Mouse (Mus musculus): Measurements from ENCODE around the gene Brk1. TPM values are rescaled to one million over a fixed set of nuclear protein-coding genes. Genes with fewer than 3 reads are reported as not detected.

Brk1 gene
- 31.4 TPM for polyA plus RNA-seq (2014; fragmentation: Illumina TruSeq; extraction: RNeasy Lipid Tissue Mini Kit (QIAGEN cat#74804); ENCODE audit: low read depth, low replicate concordance)

GRCm38 (mm10) chr6:113604432-113605223 is at the start of gene Brk1:
Brk1 (plus strand) TSS chr6:113604772.

GRCm38 (mm10) chr6:113600543-113601139 is 3.9 kb upstream of the Brk1 start, which contains the start of gene Fancd2os:
Fancd2os (minus strand) TSS chr6:113600715.

GRCm38 (mm10) chr6:113623941-113624751 is 19.6 kb downstream of the Brk1 start, which contains the start of gene Vhl:
Vhl (plus strand) TSS chr6:113623959.

GRCm38 (mm10) chr6:113638302-113639040 is 33.9 kb downstream of the Brk1 start, which contains the start of gene Irak2:
Irak2 (plus strand) TSS chr6:113638467.

Other genes starting within 250 kb of the Brk1 start
- 1.7 TPM for gene Tada3, start 226.9 kb upstream of the Brk1 start, polyA plus RNA-seq (2014; fragmentation: Illumina TruSeq; extraction: RNeasy Lipid Tissue Mini Kit (QIAGEN cat#74804); ENCODE audit: low read depth, low replicate concordance)
- gene Arpc4, start 226.7 kb upstream of the Brk1 start, polyA plus RNA-seq (2014; fragmentation: Illumina TruSeq; extraction: RNeasy Lipid Tissue Mini Kit (QIAGEN cat#74804); ENCODE audit: low read depth, low replicate concordance): 50.2 TPM
- gene Ttll3, start 215.5 kb upstream of the Brk1 start, polyA plus RNA-seq (2014; fragmentation: Illumina TruSeq; extraction: RNeasy Lipid Tissue Mini Kit (QIAGEN cat#74804); ENCODE audit: low read depth, low replicate concordance): 0.93 TPM
- 1.1 TPM for gene Rpusd3, start 185.4 kb upstream of the Brk1 start, polyA plus RNA-seq (2014; fragmentation: Illumina TruSeq; extraction: RNeasy Lipid Tissue Mini Kit (QIAGEN cat#74804); ENCODE audit: low read depth, low replicate concordance)
- not detected for gene Cidec, start 169.0 kb upstream of the Brk1 start, polyA plus RNA-seq (2014; fragmentation: Illumina TruSeq; extraction: RNeasy Lipid Tissue Mini Kit (QIAGEN cat#74804); ENCODE audit: low read depth, low replicate concordance)
- 15.9 TPM for gene Jagn1, start 162.2 kb upstream of the Brk1 start, polyA plus RNA-seq (2014; fragmentation: Illumina TruSeq; extraction: RNeasy Lipid Tissue Mini Kit (QIAGEN cat#74804); ENCODE audit: low read depth, low replicate concordance)
- 0.21 TPM for gene Il17re, start 146.3 kb upstream of the Brk1 start, polyA plus RNA-seq (2014; fragmentation: Illumina TruSeq; extraction: RNeasy Lipid Tissue Mini Kit (QIAGEN cat#74804); ENCODE audit: low read depth, low replicate concordance)
- gene Il17rc, start 133.3 kb upstream of the Brk1 start, polyA plus RNA-seq (2014; fragmentation: Illumina TruSeq; extraction: RNeasy Lipid Tissue Mini Kit (QIAGEN cat#74804); ENCODE audit: low read depth, low replicate concordance): 1.3 TPM
- gene Creld1, start 121.5 kb upstream of the Brk1 start, polyA plus RNA-seq (2014; fragmentation: Illumina TruSeq; extraction: RNeasy Lipid Tissue Mini Kit (QIAGEN cat#74804); ENCODE audit: low read depth, low replicate concordance): 5.1 TPM
- not detected for gene Prrt3, start 102.8 kb upstream of the Brk1 start, polyA plus RNA-seq (2014; fragmentation: Illumina TruSeq; extraction: RNeasy Lipid Tissue Mini Kit (QIAGEN cat#74804); ENCODE audit: low read depth, low replicate concordance)
- gene Emc3, start 73.1 kb upstream of the Brk1 start, polyA plus RNA-seq (2014; fragmentation: Illumina TruSeq; extraction: RNeasy Lipid Tissue Mini Kit (QIAGEN cat#74804); ENCODE audit: low read depth, low replicate concordance): 52.6 TPM
- 0.13 TPM for gene Fancd2, start 73.1 kb upstream of the Brk1 start, polyA plus RNA-seq (2014; fragmentation: Illumina TruSeq; extraction: RNeasy Lipid Tissue Mini Kit (QIAGEN cat#74804); ENCODE audit: low read depth, low replicate concordance)
- gene Fancd2os, start 4.1 kb upstream of the Brk1 start, polyA plus RNA-seq (2014; fragmentation: Illumina TruSeq; extraction: RNeasy Lipid Tissue Mini Kit (QIAGEN cat#74804); ENCODE audit: low read depth, low replicate concordance): not detected
- 9.2 TPM for gene Vhl, start 19.2 kb downstream of the Brk1 start, polyA plus RNA-seq (2014; fragmentation: Illumina TruSeq; extraction: RNeasy Lipid Tissue Mini Kit (QIAGEN cat#74804); ENCODE audit: low read depth, low replicate concordance)
- 9.0 TPM for gene Irak2, start 33.7 kb downstream of the Brk1 start, polyA plus RNA-seq (2014; fragmentation: Illumina TruSeq; extraction: RNeasy Lipid Tissue Mini Kit (QIAGEN cat#74804); ENCODE audit: low read depth, low replicate concordance)
- 10.6 TPM for gene Tatdn2, start 92.3 kb downstream of the Brk1 start, polyA plus RNA-seq (2014; fragmentation: Illumina TruSeq; extraction: RNeasy Lipid Tissue Mini Kit (QIAGEN cat#74804); ENCODE audit: low read depth, low replicate concordance)
- gene Ghrl, start 115.1 kb downstream of the Brk1 start, polyA plus RNA-seq (2014; fragmentation: Illumina TruSeq; extraction: RNeasy Lipid Tissue Mini Kit (QIAGEN cat#74804); ENCODE audit: low read depth, low replicate concordance): not detected
- 19.7 TPM for gene Sec13, start 136.0 kb downstream of the Brk1 start, polyA plus RNA-seq (2014; fragmentation: Illumina TruSeq; extraction: RNeasy Lipid Tissue Mini Kit (QIAGEN cat#74804); ENCODE audit: low read depth, low replicate concordance)